Mouse (Mus musculus) C2C12 (cell line): Measurements from ENCODE around the gene 1700029H14Rik. TPM values are rescaled to one million over a fixed set of nuclear protein-coding genes. Genes with fewer than 3 reads are reported as not detected.

Source experiments
- H3K27me3 ChIP-seq: one replicate; pipeline ENCODE4 v1.6.1; 2011; ENCODE audit not compliant: control insufficient read depth, insufficient read depth, insufficient read length
- H3K36me3 ChIP-seq: one replicate; pipeline ENCODE4 v1.6.1; 2011; ENCODE audit not compliant: control insufficient read depth, insufficient read depth
- H3K4me3 ChIP-seq: one replicate; pipeline ENCODE4 v1.5.1; 2011; ENCODE audit warnings: mild to moderate bottlenecking, control low read depth; ENCODE audit not compliant: poor library complexity, insufficient read depth, severe bottlenecking
- H3K79me2 ChIP-seq: one replicate; pipeline ENCODE4 v1.6.1; 2011; ENCODE audit not compliant: control insufficient read depth, insufficient read depth
- H3K79me3 ChIP-seq: one replicate; pipeline ENCODE4 v1.6.1; 2011; ENCODE audit warnings: low read depth, control low read depth
- H3ac ChIP-seq: one replicate; pipeline ENCODE3; 2011; ENCODE audit warnings: low read depth; ENCODE audit not compliant: control insufficient read depth, insufficient read length
- CEBPB ChIP-seq: IDR thresholded peaks from one replicate; pipeline ENCODE4 v1.6.1; 2011; ENCODE audit warnings: low read depth, mild to moderate bottlenecking, control low read depth, moderate library complexity
- CTCF ChIP-seq: IDR thresholded peaks from one replicate; pipeline ENCODE4 v1.5.1; 2011; ENCODE audit not compliant: control insufficient read depth, insufficient read depth, insufficient read length
- FOSL1 ChIP-seq: IDR thresholded peaks from one replicate; pipeline ENCODE4 v1.8.0; 2011; ENCODE audit warnings: mild to moderate bottlenecking, low read length; ENCODE audit not compliant: poor library complexity, insufficient read depth, severe bottlenecking
- MAX ChIP-seq: IDR thresholded peaks from one replicate; pipeline ENCODE4 v1.6.1; 2011; ENCODE audit warnings: mild to moderate bottlenecking, control low read depth
- MYOD1 ChIP-seq: IDR thresholded peaks from one replicate; pipeline ENCODE4 v1.6.1; 2011; ENCODE audit warnings: low read depth; ENCODE audit not compliant: control insufficient read depth, insufficient read length
- MYOG ChIP-seq: IDR thresholded peaks from one replicate; pipeline ENCODE4 v1.6.1; 2011; ENCODE audit not compliant: control insufficient read depth, insufficient read length; ENCODE audit errors: extremely low read depth
- USF1 ChIP-seq: IDR thresholded peaks from one replicate; pipeline ENCODE4 v1.6.1; 2011; ENCODE audit warnings: low read depth, mild to moderate bottlenecking, control low read depth, moderate library complexity
- polyA plus RNA-seq: library from polyadenylated mRNA; unstranded; fragments of >200 nt; fragmentation: generic; extraction: Trizol; gene quantifications from one replicate; pipeline ENCODE4 v1.2.1, GENCODE M21; 2012; ENCODE audit warnings: missing spikeins

The 1700029H14Rik gene
- polyA plus RNA-seq, 1 experiment: not detected

- H3K4me3 ChIP-seq: no peak overlapping the region
- H3K79me3 ChIP-seq: no peaks in the 10 kb centered on the region
- TF ChIP-seq MAX (peak; percentile 22), USF1 (peak; percentile 76), CTCF (no peak), FOSL1 (no peak), MYOG (no peak)
- H3K27me3 ChIP-seq: no peaks in the 10 kb centered on the region
- H3K79me2 ChIP-seq: no peaks in the 10 kb centered on the region
- H3K36me3 ChIP-seq: no peaks in the 10 kb centered on the region
- H3ac ChIP-seq: no peak overlapping the region
These were observed 31.3 kb downstream of the 1700029H14Rik start for GRCm38 (mm10) chr8:13530941-13531340.

GRCm38 (mm10) chr8:13530401-13530800, 31.9 kb downstream of the 1700029H14Rik start:
- no peak for TF ChIP-seq CEBPB
- no peaks in the 10 kb centered on the region for H3K36me3 ChIP-seq
- no peak overlapping the region for H3ac ChIP-seq
- no peak overlapping the region for H3K4me3 ChIP-seq
- H3K27me3 ChIP-seq: no peaks in the 10 kb centered on the region
- H3K79me3 ChIP-seq: no peaks in the 10 kb centered on the region
- H3K79me2 ChIP-seq: no peaks in the 10 kb centered on the region

GRCm38 (mm10) chr8:13529891-13530316, 32.4 kb downstream of the 1700029H14Rik start:
- no peak for TF ChIP-seq CEBPB
- no peak for TF ChIP-seq FOSL1
- no peak for TF ChIP-seq MYOD1
- TF ChIP-seq MYOG: no peak
- TF ChIP-seq CTCF: no peak
- no peak for TF ChIP-seq MAX
- no peak for TF ChIP-seq USF1

GRCm38 (mm10) chr8:13529011-13529840, 33.0 kb downstream of the 1700029H14Rik start:
- peaks cover 5% of the 10 kb centered on the region for H3K27me3 ChIP-seq
- H3K79me2 ChIP-seq: no peaks in the 10 kb centered on the region
- H3K79me3 ChIP-seq: no peaks in the 10 kb centered on the region
- peak overlapping the region; percentile 23 for H3ac ChIP-seq
- H3K4me3 ChIP-seq: no peak overlapping the region
- no peaks in the 10 kb centered on the region for H3K36me3 ChIP-seq
- TF ChIP-seq USF1 (peak; percentile 7), MYOD1 (peak; percentile 3), CTCF (no peak)

More at GRCm38 (mm10) chr8:13529891-13530316, 32.4 kb downstream of the 1700029H14Rik start:
- Histone ChIP-seq H3K36me3 (no peaks in the 10 kb centered on the region), H3K79me2 (no peaks in the 10 kb centered on the region), H3K4me3 (no peak overlapping the region), H3K27me3 (no peaks in the 10 kb centered on the region), H3ac (no peak overlapping the region), H3K79me3 (no peaks in the 10 kb centered on the region)

- H3K27me3 ChIP-seq: peaks cover 43% of the 10 kb centered on the region
- H3K79me2 ChIP-seq: no peaks in the 10 kb centered on the region
- no peak for TF ChIP-seq MYOD1
- no peak for TF ChIP-seq CTCF
- TF ChIP-seq CEBPB: peak; percentile 46
- no peak overlapping the region for H3K4me3 ChIP-seq
- H3K79me3 ChIP-seq: no peaks in the 10 kb centered on the region
- no peaks in the 10 kb centered on the region for H3K36me3 ChIP-seq
- no peak overlapping the region for H3ac ChIP-seq
These were observed 40.9 kb downstream of the 1700029H14Rik start for GRCm38 (mm10) chr8:13521392-13521791.

- H3K79me3 ChIP-seq: no peaks in the 10 kb centered on the region
- TF ChIP-seq CTCF (no peak), MYOG (no peak), FOSL1 (no peak), MYOD1 (no peak), MAX (no peak), USF1 (no peak), CEBPB (no peak)
- H3K36me3 ChIP-seq: no peaks in the 10 kb centered on the region
- H3K4me3 ChIP-seq: no peak overlapping the region
- H3K79me2 ChIP-seq: no peaks in the 10 kb centered on the region
- peaks cover 50% of the 10 kb centered on the region for H3K27me3 ChIP-seq
- H3ac ChIP-seq: no peak overlapping the region
These were observed 41.9 kb downstream of the 1700029H14Rik start for GRCm38 (mm10) chr8:13520349-13520748.
